Mouse (Mus musculus) activated CD4-positive, CD25-positive, alpha-beta regulatory T cell, adult 4 months (primary cell): Measurements from ENCODE around the gene Depdc5. TPM values are rescaled to one million over a fixed set of nuclear protein-coding genes. Genes with fewer than 3 reads are reported as not detected.
"Not testable (repeated sequence)": the region's sequence is repeated elsewhere in the genome, so short reads cannot be mapped to it uniquely, and the experiment has no call there.

Source experiments
- ATAC-seq: one replicate; pipeline ENCODE4 v1.8.0; 2017
- polyA plus RNA-seq, 2 experiments: library from polyadenylated mRNA; unstranded; fragments of 100-300 nt; shearing (Covaris generic); gene quantifications; one replicate each; pipeline ENCODE4 v1.2.1; 2017

The Depdc5 gene
- polyA plus RNA-seq, 2 experiments from 2014 or later: 19.2 to 19.8 TPM

- peak; percentile 77 for ATAC-seq
Measured at GRCm38 (mm10) chr5:33033121-33033520, 169.6 kb downstream of the Depdc5 start.

GRCm38 (mm10) chr5:33033633-33034032 lies 170.1 kb downstream of the Depdc5 start:
- not testable (repeated sequence) for ATAC-seq

- ATAC-seq: peak; percentile 52
Measured at GRCm38 (mm10) chr5:33034100-33034499, 170.6 kb downstream of the Depdc5 start.

- no peak for ATAC-seq
Measured at GRCm38 (mm10) chr5:33034916-33035315, 171.4 kb downstream of the Depdc5 start.

GRCm38 (mm10) chr5:33038656-33039509 lies 175.4 kb downstream of the Depdc5 start:
- ATAC-seq: peak; percentile 70

- peak; percentile 48 for ATAC-seq
Measured at GRCm38 (mm10) chr5:33039510-33039911, 176.0 kb downstream of the Depdc5 start.

GRCm38 (mm10) chr5:33040735-33041134 lies 177.2 kb downstream of the Depdc5 start:
- ATAC-seq: not testable (repeated sequence)

GRCm38 (mm10) chr5:33043397-33043796 lies 179.9 kb downstream of the Depdc5 start:
- ATAC-seq: peak; percentile 74

Other genes with a start within 250 kb of the Depdc5 start
- 10 to 100 TPM; 61.6 to 72.1 TPM for gene Pisd, start 78.1 kb upstream of the Depdc5 start, polyA plus RNA-seq
- gene Gm20671, start 36.6 kb upstream of the Depdc5 start, polyA plus RNA-seq: not detected
- gene Prr14l, start 9.4 kb upstream of the Depdc5 start, polyA plus RNA-seq: 10 to 100 TPM; 18.6 to 28.0 TPM
- 100 to 1,000 TPM; 255 to 299 TPM for gene Ywhah, start 155.1 kb downstream of the Depdc5 start, polyA plus RNA-seq
- gene Slc5a1, start 240.5 kb downstream of the Depdc5 start, polyA plus RNA-seq: not detected